Mouse (Mus musculus): Measurements from ENCODE around the gene Prkd2. TPM values are rescaled to one million over a fixed set of nuclear protein-coding genes. Genes with fewer than 3 reads are reported as not detected.

Gene Prkd2
- polyA plus RNA-seq, 1 experiment from 2014 or later: 26.1 TPM

- TF ChIP-seq EP300 (IDR thresholded peaks at IDR 0.05) (no peak), CTCF (IDR thresholded peaks at IDR 0.05) (no peak)
- H3K27ac ChIP-seq (ENCODE audit: low read length): no peak overlapping the region
- no peaks in the 10 kb centered on the region for H3K9me3 ChIP-seq (ENCODE audit: low read length)
- no peak overlapping the region for H3K4me3 ChIP-seq (ENCODE audit: low read depth, low read length)
- H3K27me3 ChIP-seq (replicated peaks; ENCODE audit: insufficient read depth, low read length): no peaks in the 10 kb centered on the region
- DNase-seq (ENCODE audit: low spot score) (peak; percentile 45), ATAC-seq (no peak)
- peaks cover 4% of the 10 kb centered on the region for H3K4me1 ChIP-seq (ENCODE audit: insufficient read depth, low read depth, low read length)
- H3K4me2 ChIP-seq (replicated peaks; ENCODE audit: low read depth, low read length): no peak overlapping the region
- 26% methylated on average over 10 of the region's 10 CpGs for WGBS
- H3K36me3 ChIP-seq (ENCODE audit: insufficient read depth, low read length): no peaks in the 10 kb centered on the region
- H3K9ac ChIP-seq (replicated peaks; ENCODE audit: low read depth): no peak overlapping the region
Measured at GRCm38 (mm10) chr7:16909909-16910308, 67.2 kb downstream of the Prkd2 start.

- no peak for TF ChIP-seq EP300 (IDR thresholded peaks at IDR 0.05)
- TF ChIP-seq CTCF (IDR thresholded peaks at IDR 0.05): peak; percentile 5; the same call in 1 of the 2 replicates
- H3K4me1 ChIP-seq (ENCODE audit: insufficient read depth, low read depth, low read length): no peaks in the 10 kb centered on the region
- no peak for ATAC-seq
- H3K4me3 ChIP-seq (ENCODE audit: low read depth, low read length): no peak overlapping the region
- no peak overlapping the region for H3K27ac ChIP-seq (ENCODE audit: low read length)
- no peaks in the 10 kb centered on the region for H3K9me3 ChIP-seq (ENCODE audit: low read length)
- H3K4me2 ChIP-seq (replicated peaks; ENCODE audit: low read depth, low read length): no peak overlapping the region
- no peak overlapping the region for H3K9ac ChIP-seq (replicated peaks; ENCODE audit: low read depth)
- H3K27me3 ChIP-seq (replicated peaks; ENCODE audit: insufficient read depth, low read length): no peaks in the 10 kb centered on the region
- whole genome bisulfite sequencing: 87% methylated on average over 3 of the region's 3 CpGs
- DNase-seq (ENCODE audit: low spot score): no peak
- H3K36me3 ChIP-seq (ENCODE audit: insufficient read depth, low read length): 0 out of 2 replicates have a peak, but pooled peaks cover 8% of the 10 kb centered on the region
Measured at GRCm38 (mm10) chr7:16911904-16912303, 69.2 kb downstream of the Prkd2 start.

GRCm38 (mm10) chr7:16912360-16912759 is 69.7 kb downstream of the Prkd2 start:
- Histone ChIP-seq H3K4me3 (ENCODE audit: low read depth, low read length) (no peak overlapping the region), H3K4me2 (replicated peaks; ENCODE audit: low read depth, low read length) (no peak overlapping the region), H3K9ac (replicated peaks; ENCODE audit: low read depth) (no peak overlapping the region), H3K4me1 (ENCODE audit: insufficient read depth, low read depth, low read length) (no peaks in the 10 kb centered on the region), H3K27ac (ENCODE audit: low read length) (no peak overlapping the region), H3K27me3 (replicated peaks; ENCODE audit: insufficient read depth, low read length) (no peaks in the 10 kb centered on the region), H3K36me3 (ENCODE audit: insufficient read depth, low read length) (peaks cover 12% of the 10 kb centered on the region; the same call in 1 of the 2 replicates), H3K9me3 (ENCODE audit: low read length) (no peaks in the 10 kb centered on the region)
- DNase-seq (ENCODE audit: low spot score) (peak; percentile 75), ATAC-seq (peak; percentile 23; the same call in 1 of the 2 replicates)
- TF ChIP-seq EP300 (IDR thresholded peaks at IDR 0.05): no peak
- 55% methylated on average over 6 of the region's 6 CpGs for WGBS

GRCm38 (mm10) chr7:16913806-16914452 is 71.2 kb downstream of the Prkd2 start:
- TF ChIP-seq CTCF (IDR thresholded peaks at IDR 0.05): peak; percentile 94
- TF ChIP-seq EP300 (IDR thresholded peaks at IDR 0.05): no peak
- Histone ChIP-seq H3K4me3 (ENCODE audit: low read depth, low read length) (no peak overlapping the region), H3K9ac (replicated peaks; ENCODE audit: low read depth) (no peak overlapping the region), H3K9me3 (ENCODE audit: low read length) (no peaks in the 10 kb centered on the region), H3K4me1 (ENCODE audit: insufficient read depth, low read depth, low read length) (no peaks in the 10 kb centered on the region), H3K27ac (ENCODE audit: low read length) (no peak overlapping the region), H3K27me3 (replicated peaks; ENCODE audit: insufficient read depth, low read length) (no peaks in the 10 kb centered on the region), H3K4me2 (replicated peaks; ENCODE audit: low read depth, low read length) (no peak overlapping the region), H3K36me3 (ENCODE audit: insufficient read depth, low read length) (peaks cover 21% of the 10 kb centered on the region)
- peak; percentile 77 for DNase-seq (ENCODE audit: low spot score)
- 32% methylated on average over 10 of the region's 10 CpGs for WGBS
- ATAC-seq: peak; percentile 67

- no peak for TF ChIP-seq EP300 (IDR thresholded peaks at IDR 0.05)
- no peak for TF ChIP-seq CTCF (IDR thresholded peaks at IDR 0.05)
Measured at GRCm38 (mm10) chr7:16914453-16915343, 72.0 kb downstream of the Prkd2 start.

More at GRCm38 (mm10) chr7:16914453-16915343, 72.0 kb downstream of the Prkd2 start:
- H3K36me3 ChIP-seq (ENCODE audit: insufficient read depth, low read length): peaks cover 21% of the 10 kb centered on the region
- H3K4me1 ChIP-seq (ENCODE audit: insufficient read depth, low read depth, low read length): no peaks in the 10 kb centered on the region
- no peak overlapping the region for H3K4me2 ChIP-seq (replicated peaks; ENCODE audit: low read depth, low read length)
- no peaks in the 10 kb centered on the region for H3K27me3 ChIP-seq (replicated peaks; ENCODE audit: insufficient read depth, low read length)
- DNase-seq (ENCODE audit: low spot score): no peak
- 85% methylated on average over 18 of the region's 18 CpGs for WGBS
- no peak overlapping the region for H3K27ac ChIP-seq (ENCODE audit: low read length)
- no peak for ATAC-seq
- no peak overlapping the region for H3K4me3 ChIP-seq (ENCODE audit: low read depth, low read length)
- H3K9me3 ChIP-seq (ENCODE audit: low read length): no peaks in the 10 kb centered on the region
- no peak overlapping the region for H3K9ac ChIP-seq (replicated peaks; ENCODE audit: low read depth)

All from lung, postnatal 0 days (tissue).